Mouse (Mus musculus) testis, postnatal 14 days (tissue): ENCODE measurements around the gene Slc38a3.

Experiments used
- DNase-seq: peaks from one replicate; pipeline ENCODE4 v3.0.0; 2021; ENCODE audit warnings: low spot score

Slc38a3 gene

GRCm38 (mm10) chr9:107618778-107619545 is 50.4 kb downstream of the Slc38a3 start:
- DNase-seq: no peak

GRCm38 (mm10) chr9:107618098-107618497 is 51.2 kb downstream of the Slc38a3 start:
- DNase-seq: no peak

- DNase-seq: no peak
Observed at GRCm38 (mm10) chr9:107617461-107617860, 51.9 kb downstream of the Slc38a3 start.

GRCm38 (mm10) chr9:107615035-107615434 is 54.3 kb downstream of the Slc38a3 start:
- no peak for DNase-seq

- DNase-seq: no peak
Observed at GRCm38 (mm10) chr9:107612945-107613569, 56.3 kb downstream of the Slc38a3 start.

GRCm38 (mm10) chr9:107612191-107612944 is 57.0 kb downstream of the Slc38a3 start:
- peak; percentile 94 for DNase-seq

GRCm38 (mm10) chr9:107611456-107612190 is 57.7 kb downstream of the Slc38a3 start:
- DNase-seq: no peak

- no peak for DNase-seq
Observed at GRCm38 (mm10) chr9:107609433-107609830, 59.9 kb downstream of the Slc38a3 start.

- no peak for DNase-seq
Observed at GRCm38 (mm10) chr9:107608741-107609432, 60.4 kb downstream of the Slc38a3 start, which contains the start of gene Sema3b. Sema3b (minus strand) TSS chr9:107609229.

- DNase-seq: no peak
Observed at GRCm38 (mm10) chr9:107607653-107608245, 61.6 kb downstream of the Slc38a3 start.

- DNase-seq: no peak
Observed at GRCm38 (mm10) chr9:107607036-107607435, 62.3 kb downstream of the Slc38a3 start.

GRCm38 (mm10) chr9:107606591-107606990 is 62.7 kb downstream of the Slc38a3 start:
- no peak for DNase-seq

- no peak for DNase-seq
Observed at GRCm38 (mm10) chr9:107605041-107605661, 64.2 kb downstream of the Slc38a3 start.

GRCm38 (mm10) chr9:107603251-107603650 is 66.1 kb downstream of the Slc38a3 start:
- no peak for DNase-seq

- peak; percentile 81 for DNase-seq
Observed at GRCm38 (mm10) chr9:107602068-107602648, 67.2 kb downstream of the Slc38a3 start.

GRCm38 (mm10) chr9:107601275-107601674 is 68.1 kb downstream of the Slc38a3 start:
- no peak for DNase-seq

- no peak for DNase-seq
Observed at GRCm38 (mm10) chr9:107600745-107601144, 68.6 kb downstream of the Slc38a3 start.
